Mouse (Mus musculus) C2C12 (cell line): Measurements from ENCODE around the gene Stk11. TPM values are rescaled to one million over a fixed set of nuclear protein-coding genes. Genes with fewer than 3 reads are reported as not detected.

ENCODE experiments used
- H3K27me3 ChIP-seq: one replicate; pipeline ENCODE4 v1.6.1; 2011; ENCODE audit not compliant: control insufficient read depth, insufficient read depth, insufficient read length
- H3K36me3 ChIP-seq: one replicate; pipeline ENCODE4 v1.6.1; 2011; ENCODE audit not compliant: control insufficient read depth, insufficient read depth
- H3K4me3 ChIP-seq: one replicate; pipeline ENCODE4 v1.5.1; 2011; ENCODE audit warnings: mild to moderate bottlenecking, control low read depth; ENCODE audit not compliant: poor library complexity, insufficient read depth, severe bottlenecking
- H3K79me2 ChIP-seq: one replicate; pipeline ENCODE4 v1.6.1; 2011; ENCODE audit not compliant: control insufficient read depth, insufficient read depth
- H3K79me3 ChIP-seq: one replicate; pipeline ENCODE4 v1.6.1; 2011; ENCODE audit warnings: low read depth, control low read depth
- H3ac ChIP-seq: one replicate; pipeline ENCODE3; 2011; ENCODE audit warnings: low read depth; ENCODE audit not compliant: control insufficient read depth, insufficient read length
- CEBPB ChIP-seq: IDR thresholded peaks from one replicate; pipeline ENCODE4 v1.6.1; 2011; ENCODE audit warnings: low read depth, mild to moderate bottlenecking, control low read depth, moderate library complexity
- CTCF ChIP-seq: IDR thresholded peaks from one replicate; pipeline ENCODE4 v1.5.1; 2011; ENCODE audit not compliant: control insufficient read depth, insufficient read depth, insufficient read length
- FOSL1 ChIP-seq: IDR thresholded peaks from one replicate; pipeline ENCODE4 v1.8.0; 2011; ENCODE audit warnings: mild to moderate bottlenecking, low read length; ENCODE audit not compliant: poor library complexity, insufficient read depth, severe bottlenecking
- MAX ChIP-seq: IDR thresholded peaks from one replicate; pipeline ENCODE4 v1.6.1; 2011; ENCODE audit warnings: mild to moderate bottlenecking, control low read depth
- MYOD1 ChIP-seq: IDR thresholded peaks from one replicate; pipeline ENCODE4 v1.6.1; 2011; ENCODE audit warnings: low read depth; ENCODE audit not compliant: control insufficient read depth, insufficient read length
- MYOG ChIP-seq: IDR thresholded peaks from one replicate; pipeline ENCODE4 v1.6.1; 2011; ENCODE audit not compliant: control insufficient read depth, insufficient read length; ENCODE audit errors: extremely low read depth
- USF1 ChIP-seq: IDR thresholded peaks from one replicate; pipeline ENCODE4 v1.6.1; 2011; ENCODE audit warnings: low read depth, mild to moderate bottlenecking, control low read depth, moderate library complexity
- polyA plus RNA-seq: library from polyadenylated mRNA; unstranded; fragments of >200 nt; fragmentation: generic; extraction: Trizol; gene quantifications from one replicate; pipeline ENCODE4 v1.2.1, GENCODE M21; 2012; ENCODE audit warnings: missing spikeins

Stk11 gene
- polyA plus RNA-seq, 1 experiment = 106 TPM

DNA sequence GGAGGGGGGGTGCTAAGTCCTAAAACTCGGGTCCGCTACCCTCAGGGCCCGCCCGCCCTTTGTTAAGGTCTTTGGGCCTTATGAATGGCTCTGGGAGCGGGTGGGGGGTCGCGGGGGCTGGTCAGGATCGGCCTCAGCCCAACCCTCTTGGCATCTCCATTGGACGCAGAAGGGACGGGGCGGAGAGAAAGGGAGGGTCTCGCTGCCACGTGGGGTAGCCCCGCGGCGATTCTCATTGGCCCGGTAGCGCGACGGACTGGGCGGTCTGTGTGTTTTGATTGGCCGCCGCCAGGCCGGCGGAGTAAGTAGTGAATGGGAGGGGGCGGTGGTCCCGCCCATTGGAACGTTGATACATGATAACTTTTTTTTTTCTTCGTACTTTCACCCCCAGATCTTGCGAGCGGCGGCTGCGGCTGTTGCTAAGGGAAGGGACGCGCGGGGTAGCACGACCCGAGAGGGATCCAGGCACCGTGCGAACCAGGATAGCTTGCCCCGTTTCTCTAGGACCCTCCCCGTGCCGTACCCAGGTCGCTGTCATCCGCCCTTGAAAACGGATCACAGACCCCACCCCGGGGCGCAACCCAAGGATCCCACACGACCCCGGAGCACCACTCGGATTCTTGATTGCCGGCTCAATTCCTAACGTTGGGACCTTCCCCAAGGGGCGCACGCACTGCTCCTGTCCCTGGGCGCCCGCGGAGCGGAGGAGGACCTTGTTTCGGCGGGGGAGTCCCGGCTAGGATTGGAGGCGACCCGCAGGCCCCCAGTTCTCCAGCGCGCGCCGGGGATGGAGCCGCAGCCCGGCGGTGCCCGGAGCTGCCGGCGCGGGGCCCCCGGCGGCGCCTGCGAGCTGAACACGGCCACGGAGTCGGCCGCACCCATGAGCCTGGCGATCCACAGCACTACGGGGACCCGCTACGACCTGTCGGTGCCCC lies 34.0 kb downstream of the Stk11 start:
- no peaks in the 10 kb centered on the region for H3K27me3 ChIP-seq
- H3ac ChIP-seq = peak overlapping the region; percentile 95
- H3K79me3 ChIP-seq = peaks cover 63% of the 10 kb centered on the region
- peak overlapping the region; percentile 93 for H3K4me3 ChIP-seq
- H3K36me3 ChIP-seq = peaks cover 69% of the 10 kb centered on the region
- TF ChIP-seq USF1 = peak; percentile 82
- peak; percentile 13 for TF ChIP-seq MAX
- TF ChIP-seq FOSL1 = no peak
- peaks cover 85% of the 10 kb centered on the region for H3K79me2 ChIP-seq

DNA sequence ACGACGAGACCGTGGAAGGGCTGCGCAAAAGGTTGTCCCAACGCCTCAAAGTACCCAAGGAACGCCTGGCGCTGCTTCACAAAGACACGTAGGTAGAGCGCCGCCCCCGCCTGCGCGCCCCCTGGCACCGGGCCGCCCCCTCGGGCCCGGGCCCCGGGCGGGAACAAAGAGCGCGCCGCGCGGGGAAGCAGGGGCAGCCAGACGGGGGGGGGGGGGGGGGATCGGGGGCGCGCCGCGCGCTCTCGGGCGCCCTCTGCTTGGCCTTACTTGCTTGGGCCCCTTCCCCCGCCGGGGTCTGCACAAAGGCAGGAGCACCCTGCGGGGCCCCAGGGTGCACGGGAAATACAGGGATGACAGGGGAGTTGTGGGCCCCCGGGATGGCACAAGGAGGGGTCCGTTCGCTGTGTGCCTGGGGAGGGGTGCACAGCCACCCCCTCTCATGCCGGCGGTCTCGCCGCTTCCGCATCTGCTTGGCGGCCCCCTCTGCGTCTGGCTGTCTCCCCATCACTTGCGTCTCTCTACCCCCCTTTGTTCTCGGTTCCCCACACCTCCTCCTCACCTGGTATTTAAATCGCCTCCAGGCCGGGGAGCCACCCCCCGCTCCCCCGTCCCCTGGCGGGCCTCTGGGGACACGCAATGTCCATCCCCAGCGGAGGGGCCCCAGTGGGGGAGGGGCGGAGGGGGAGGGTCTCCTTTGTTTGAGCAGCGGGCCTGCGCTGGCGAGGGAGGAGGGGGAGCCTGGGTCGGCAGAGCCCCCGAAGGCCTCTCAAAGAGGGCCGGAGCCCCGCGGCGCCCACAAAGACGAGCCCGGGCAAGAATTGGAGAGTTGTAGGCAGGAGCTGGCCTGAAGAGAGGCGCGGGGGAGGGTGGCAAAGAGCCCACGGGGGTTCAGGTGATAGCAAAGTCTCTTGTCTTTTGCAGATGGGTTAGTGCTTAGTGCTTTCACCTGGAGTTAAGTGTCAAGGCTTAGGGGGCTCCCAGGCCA lies 34.9 kb downstream of the Stk11 start:
- H3K4me3 ChIP-seq = peak overlapping the region; percentile 93
- no peaks in the 10 kb centered on the region for H3K27me3 ChIP-seq
- peak overlapping the region; percentile 98 for H3ac ChIP-seq
- H3K79me2 ChIP-seq = peaks cover 85% of the 10 kb centered on the region
- no peak for TF ChIP-seq MAX
- no peak for TF ChIP-seq MYOG
- no peak for TF ChIP-seq CEBPB
- no peak for TF ChIP-seq USF1
- TF ChIP-seq MYOD1 = no peak
- no peak for TF ChIP-seq FOSL1
- H3K79me3 ChIP-seq = peaks cover 68% of the 10 kb centered on the region
- peaks cover 69% of the 10 kb centered on the region for H3K36me3 ChIP-seq

DNA sequence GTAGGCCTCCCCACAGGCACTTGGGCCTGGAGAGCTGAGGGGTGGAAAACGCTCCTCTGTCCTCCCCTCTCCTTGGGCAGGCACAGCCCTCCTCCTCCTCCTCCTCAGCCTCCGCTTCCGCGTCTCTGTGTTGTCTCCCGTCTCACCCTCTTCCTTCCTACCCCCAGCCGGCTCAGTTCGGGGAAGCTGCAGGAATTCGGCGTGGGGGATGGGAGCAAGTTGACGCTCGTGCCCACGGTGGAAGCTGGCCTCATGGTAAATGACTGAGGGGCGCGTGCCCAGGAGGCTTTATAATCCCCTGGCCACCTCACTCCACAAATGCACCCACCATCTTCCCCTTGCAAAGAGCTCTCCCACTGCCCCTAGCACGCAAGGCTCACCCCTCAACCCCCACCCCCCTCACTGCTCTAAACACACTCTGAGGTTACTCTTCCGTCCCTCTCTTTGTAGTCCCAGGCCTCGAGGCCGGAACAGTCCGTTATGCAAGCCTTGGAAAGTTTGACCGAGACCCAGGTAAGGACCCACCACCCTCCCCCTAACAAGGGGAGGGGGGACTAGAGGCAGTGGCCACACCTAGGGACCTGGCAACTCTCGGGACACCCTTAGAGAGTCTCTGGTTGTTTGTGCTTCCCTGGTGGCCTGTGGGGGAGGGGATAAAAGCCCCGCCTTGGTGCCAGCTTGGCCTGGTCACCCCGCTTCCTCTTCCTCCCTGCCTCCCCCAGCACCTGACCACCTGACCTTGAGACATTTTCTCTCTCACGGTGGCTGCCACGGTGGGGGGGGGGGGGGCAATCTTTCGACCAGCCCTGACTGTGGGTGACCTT lies 35.8 kb downstream of the Stk11 start:
- peaks cover 71% of the 10 kb centered on the region for H3K36me3 ChIP-seq
- H3K4me3 ChIP-seq = peak overlapping the region; percentile 93
- peak overlapping the region; percentile 98 for H3ac ChIP-seq
- H3K79me3 ChIP-seq = peaks cover 69% of the 10 kb centered on the region
- TF ChIP-seq FOSL1 (no peak), MYOG (no peak), MAX (peak; percentile 14)
- H3K79me2 ChIP-seq = peaks cover 85% of the 10 kb centered on the region
- no peaks in the 10 kb centered on the region for H3K27me3 ChIP-seq

DNA sequence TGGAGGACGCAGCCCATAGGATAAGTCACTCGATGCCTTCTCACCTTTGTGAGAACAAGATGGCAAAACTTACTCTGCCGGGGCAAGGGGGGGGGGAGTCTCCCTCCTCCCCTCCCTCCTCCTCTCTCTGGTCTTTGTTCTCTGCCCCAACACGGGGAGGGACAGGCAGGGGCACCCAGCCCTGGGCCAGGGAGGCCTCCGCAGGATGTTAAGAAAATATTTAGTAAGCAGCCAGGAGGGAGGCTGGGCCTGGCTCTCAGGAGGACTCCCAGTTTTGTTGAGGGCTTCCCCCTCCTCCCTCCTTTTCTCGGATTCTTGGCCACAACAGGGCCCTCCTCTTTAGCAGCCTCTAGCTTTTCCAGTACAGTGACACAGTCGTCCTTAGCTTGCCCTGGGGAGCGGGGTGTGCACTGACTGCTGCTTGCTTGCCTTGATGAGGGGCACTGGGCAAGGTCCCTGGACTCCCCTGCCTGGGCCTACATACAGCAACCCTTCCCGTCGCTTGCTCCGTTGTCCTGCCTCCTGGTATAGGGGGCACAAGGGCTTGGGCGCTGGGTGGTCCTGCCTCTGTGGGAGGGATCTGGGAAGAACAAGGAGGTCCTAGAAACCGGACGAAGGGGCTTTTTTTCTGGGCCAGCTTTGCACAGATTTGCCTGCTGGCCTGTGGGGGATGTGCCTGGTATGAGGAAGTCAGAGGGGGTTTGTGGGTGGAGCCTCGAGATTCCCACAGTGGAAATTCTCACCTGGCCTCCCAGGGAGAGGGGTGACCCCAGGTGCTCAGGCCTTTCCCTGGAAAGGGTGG lies 36.7 kb downstream of the Stk11 start:
- Histone ChIP-seq H3ac (peak overlapping the region; percentile 98), H3K4me3 (peak overlapping the region; percentile 93), H3K79me3 (peaks cover 68% of the 10 kb centered on the region), H3K79me2 (peaks cover 88% of the 10 kb centered on the region), H3K27me3 (no peaks in the 10 kb centered on the region), H3K36me3 (peaks cover 76% of the 10 kb centered on the region)
- TF ChIP-seq USF1 (no peak), CTCF (no peak), MYOG (no peak), MAX (no peak), FOSL1 (no peak), CEBPB (no peak), MYOD1 (no peak)

- H3K36me3 ChIP-seq = peaks cover 81% of the 10 kb centered on the region
- peaks cover 91% of the 10 kb centered on the region for H3K79me2 ChIP-seq
- TF ChIP-seq CTCF (no peak), MYOG (no peak), MAX (no peak), CEBPB (no peak), MYOD1 (no peak), FOSL1 (no peak), USF1 (no peak)
- no peaks in the 10 kb centered on the region for H3K27me3 ChIP-seq
- H3ac ChIP-seq = peak overlapping the region; percentile 98
- peaks cover 68% of the 10 kb centered on the region for H3K79me3 ChIP-seq
- H3K4me3 ChIP-seq = peak overlapping the region; percentile 93
These were observed 37.3 kb downstream of the Stk11 start for GRCm38 (mm10) chr10:80152873-80153260.
